Mouse (Mus musculus) bone marrow macrophage, adult 2 months (primary cell): ENCODE measurements at regions not wholly inside any gene's neighbourhood (a gene's known extent, or its start where the extent isn't known, plus 50 kb on each side); places are given as distances from the start of the nearest gene placed in this dataset.

Source experiments
- CTCF ChIP-seq: IDR thresholded peaks from 2 replicates; pipeline ENCODE4 v1.5.1; 2012; ENCODE audit warnings: low read depth, mild to moderate bottlenecking, low read length, moderate library complexity
- POLR2A ChIP-seq: IDR thresholded peaks from 2 replicates; pipeline ENCODE4 v1.6.1; 2012; ENCODE audit warnings: mild to moderate bottlenecking, low read depth, low read length, borderline replicate concordance

DNA sequence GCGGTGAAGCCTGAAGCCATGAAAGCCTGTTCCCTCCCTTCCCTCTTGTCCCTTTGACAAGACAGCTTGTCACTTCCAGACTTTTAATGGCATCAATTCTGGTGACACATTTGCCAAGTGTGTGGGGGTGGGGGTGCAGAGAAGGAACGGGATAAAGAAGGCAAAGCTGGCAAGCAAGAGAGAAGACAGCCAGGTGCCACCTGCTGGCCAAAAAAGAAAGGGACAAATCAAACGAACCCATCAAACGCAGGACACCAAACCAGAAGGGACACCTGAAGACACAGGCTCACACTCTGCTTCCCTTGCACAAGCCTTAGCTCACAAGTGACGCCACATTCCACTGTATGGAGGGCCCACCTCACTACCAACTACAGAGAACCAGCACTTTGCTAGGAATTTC is 197.0 kb upstream of the Klf14 start:
- TF ChIP-seq POLR2A (no peak), CTCF (peak; percentile 50; the same call in 1 of the 2 replicates)
